Mouse (Mus musculus) cortical plate, adult 2 months (tissue): ENCODE data around the gene Tmem206. TPM values are rescaled to one million over a fixed set of nuclear protein-coding genes. Genes with fewer than 3 reads are reported as not detected.

ENCODE experiments used
- H3K27ac ChIP-seq: fragments of 200-500 bp; 2 replicates; pipeline ENCODE4 v1.5.1; 2012; ENCODE audit warnings: low read length, control low read depth, inconsistent platforms; ENCODE audit not compliant: insufficient read depth
- H3K4me1 ChIP-seq: fragments of 200-500 bp; 2 replicates; pipeline ENCODE4 v1.6.1; 2011; ENCODE audit warnings: low read length; ENCODE audit not compliant: control insufficient read depth, insufficient read depth
- H3K4me3 ChIP-seq: fragments of 200-500 bp; 2 replicates; pipeline ENCODE4 v1.5.1; 2011; ENCODE audit warnings: mild to moderate bottlenecking, low read length, control low read depth; ENCODE audit not compliant: insufficient read depth
- CTCF ChIP-seq: fragments of 200-500 bp; IDR thresholded peaks from 2 replicates; pipeline ENCODE4 v1.5.1; 2011; ENCODE audit warnings: mild to moderate bottlenecking, control low read depth, low read length; ENCODE audit not compliant: insufficient read depth; ENCODE audit errors: extremely low read depth
- POLR2A ChIP-seq: fragments of 200-500 bp; IDR thresholded peaks from 2 replicates; pipeline ENCODE4 v1.6.1; 2011; ENCODE audit warnings: mild to moderate bottlenecking, low read length, control low read depth; ENCODE audit not compliant: insufficient read depth; ENCODE audit errors: extremely low read depth
- polyA plus RNA-seq: library from polyadenylated mRNA; depleted of rRNA; stranded (reverse); fragments of >200 nt; gene quantifications from 2 replicates; pipeline ENCODE4 v1.2.3, GENCODE M21; 2012; rRNA removed

Gene Tmem206
- 9.9 and 10.3 TPM in 2 replicates for polyA plus RNA-seq

DNA sequence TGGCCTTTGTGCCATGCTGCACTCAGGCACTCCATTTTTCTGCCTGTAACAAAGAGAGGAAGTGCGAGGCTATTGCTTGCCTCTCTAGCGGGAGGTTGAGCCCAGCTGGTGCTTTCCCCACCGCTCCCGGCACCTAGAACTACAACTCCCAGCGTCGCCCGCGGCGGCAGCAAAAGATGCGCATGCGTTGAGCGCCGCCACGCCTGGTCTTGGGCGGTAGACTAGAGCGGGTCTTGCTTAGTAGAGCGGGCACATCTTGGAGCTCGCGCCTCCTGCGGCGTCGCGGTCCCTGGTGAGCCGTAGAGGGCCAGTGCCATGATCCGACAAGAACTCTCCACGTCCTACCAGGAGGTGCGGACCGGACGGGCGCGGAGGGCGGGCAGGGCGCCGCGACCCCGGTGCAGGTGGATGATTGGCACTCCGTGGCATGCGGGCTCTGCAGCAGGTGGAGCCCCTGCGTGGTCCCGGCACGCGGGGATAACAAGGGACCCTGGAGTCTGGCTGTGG lies at the start of gene Tmem206:
Gene Tmem206, plus strand, starts transcription at position 187 of the 507 bp plus-strand sequence.
- Histone ChIP-seq H3K27ac (0 out of 2 replicates have a peak within 1 kb of the TSS, but pooled peaks have one; percentile 4), H3K4me3 (peak within 1 kb of the TSS; percentile 57), H3K4me1 (peaks cover 2% of the 10 kb centered on the region; the same call in 1 of the 2 replicates)
- TF ChIP-seq POLR2A (peak; percentile 98), CTCF (no peak)

GRCm38 (mm10) chr1:191276181-191276580 lies 49.5 kb upstream of the Tmem206 start:
- no peak overlapping the region for H3K4me3 ChIP-seq
- no peaks in the 10 kb centered on the region for H3K4me1 ChIP-seq
- no peak overlapping the region for H3K27ac ChIP-seq
- no peak for TF ChIP-seq POLR2A
- TF ChIP-seq CTCF, result no peak

DNA sequence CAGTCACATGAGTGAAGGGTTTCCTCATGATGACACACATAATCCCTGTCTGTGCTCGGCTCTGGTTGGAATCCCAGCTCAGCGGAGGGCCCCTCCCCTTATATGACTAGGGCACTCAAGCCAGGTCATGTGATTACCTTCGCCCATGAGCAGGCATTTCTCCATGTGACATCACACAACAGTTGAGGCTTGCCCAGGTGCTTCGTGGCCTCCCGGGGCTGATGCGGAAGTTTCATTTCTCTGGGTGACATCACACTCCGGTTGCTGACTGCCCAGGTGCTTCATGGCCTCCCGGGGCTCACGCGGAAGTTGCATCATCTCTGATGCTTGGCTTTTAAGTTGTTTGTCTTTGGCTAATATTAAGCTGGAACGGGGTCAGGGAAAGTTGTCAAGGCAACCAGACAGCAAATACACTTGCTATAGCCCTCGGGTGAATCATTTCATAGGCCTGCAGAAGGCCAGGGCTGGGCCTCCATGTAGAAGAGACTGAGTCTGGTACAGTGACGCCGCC lies 48.1 kb upstream of the Tmem206 start:
- H3K4me3 ChIP-seq, result no peak overlapping the region
- H3K4me1 ChIP-seq, result no peaks in the 10 kb centered on the region
- TF ChIP-seq POLR2A (no peak), CTCF (no peak)
- H3K27ac ChIP-seq, result no peak overlapping the region

DNA sequence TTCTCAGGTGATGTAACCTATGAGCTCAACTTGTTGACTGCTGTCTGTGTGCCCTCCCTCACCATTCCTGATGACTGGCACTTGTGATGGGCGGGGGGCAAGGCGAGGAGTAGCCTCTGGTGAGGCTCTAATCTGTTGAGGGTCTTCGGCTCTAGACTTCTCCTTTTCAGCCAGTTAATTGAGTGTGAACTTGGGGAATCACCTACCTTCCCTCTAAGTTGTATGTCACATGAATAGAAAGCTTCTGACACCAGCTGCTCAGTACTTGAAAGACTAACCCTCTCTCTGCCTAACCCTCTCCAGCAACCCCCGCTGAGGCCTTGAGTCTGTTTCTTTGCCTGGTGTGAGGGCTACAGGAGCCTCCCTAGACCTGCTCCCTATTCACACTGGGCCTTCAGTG lies 47.4 kb upstream of the Tmem206 start:
- no peak for TF ChIP-seq CTCF
- no peak for TF ChIP-seq POLR2A
- no peaks in the 10 kb centered on the region for H3K4me1 ChIP-seq
- no peak overlapping the region for H3K4me3 ChIP-seq
- H3K27ac ChIP-seq, result no peak overlapping the region

- H3K4me1 ChIP-seq, result no peaks in the 10 kb centered on the region
- no peak overlapping the region for H3K27ac ChIP-seq
- TF ChIP-seq CTCF, result no peak
- TF ChIP-seq POLR2A, result no peak
- H3K4me3 ChIP-seq, result no peak overlapping the region
Measured at GRCm38 (mm10) chr1:191281171-191281570, 44.5 kb upstream of the Tmem206 start.

GRCm38 (mm10) chr1:191282319-191282718 lies 43.4 kb upstream of the Tmem206 start:
- TF ChIP-seq CTCF, result no peak
- no peak for TF ChIP-seq POLR2A
- no peak overlapping the region for H3K4me3 ChIP-seq
- H3K27ac ChIP-seq, result no peak overlapping the region
- no peaks in the 10 kb centered on the region for H3K4me1 ChIP-seq

DNA sequence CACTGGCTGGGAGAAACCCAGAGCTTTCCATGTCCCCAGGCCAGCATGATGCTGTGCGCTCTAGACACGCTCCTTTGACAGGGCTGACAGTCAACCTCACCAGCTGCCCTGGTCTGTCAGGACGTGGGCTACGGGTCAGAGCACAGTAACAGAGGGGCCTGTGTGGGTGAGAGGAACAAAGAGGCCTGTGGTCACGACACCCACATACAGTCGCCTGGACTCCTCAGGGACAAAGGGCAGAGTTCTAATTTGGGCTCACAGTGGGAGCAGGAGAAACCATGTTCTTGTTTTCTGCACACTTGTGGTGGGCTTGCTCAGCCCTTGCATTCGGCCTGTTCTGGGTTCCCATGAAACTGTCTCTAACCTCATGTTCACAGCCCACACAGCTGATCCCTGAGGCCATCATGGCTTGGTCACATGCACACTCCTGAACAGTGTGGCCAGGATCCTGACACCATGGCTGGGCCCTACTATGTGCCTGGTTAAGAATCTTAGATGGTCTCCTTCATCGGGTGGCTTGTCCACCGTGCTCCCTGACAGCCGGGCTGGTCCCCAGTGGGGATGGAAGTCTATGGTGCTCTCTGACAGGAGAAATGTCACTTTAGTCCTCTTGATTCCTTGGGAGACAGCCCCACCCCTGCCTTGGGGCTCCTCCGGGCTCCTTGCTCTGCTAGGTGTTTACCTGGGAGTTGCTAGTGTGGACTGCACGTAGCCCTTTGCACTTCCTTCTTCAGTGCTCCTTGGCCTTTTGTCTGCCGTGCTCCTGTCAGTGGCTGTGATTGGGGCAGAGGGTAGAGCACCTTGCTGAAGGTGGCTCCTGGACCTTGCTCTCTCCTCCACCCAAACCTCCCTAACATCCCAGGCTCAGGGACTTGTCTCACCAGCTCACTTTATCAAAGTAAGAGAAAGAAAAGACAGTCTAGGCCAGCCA lies 42.3 kb upstream of the Tmem206 start:
- no peaks in the 10 kb centered on the region for H3K4me1 ChIP-seq
- no peak overlapping the region for H3K4me3 ChIP-seq
- H3K27ac ChIP-seq, result no peak overlapping the region
- no peak for TF ChIP-seq CTCF
- no peak for TF ChIP-seq POLR2A

DNA sequence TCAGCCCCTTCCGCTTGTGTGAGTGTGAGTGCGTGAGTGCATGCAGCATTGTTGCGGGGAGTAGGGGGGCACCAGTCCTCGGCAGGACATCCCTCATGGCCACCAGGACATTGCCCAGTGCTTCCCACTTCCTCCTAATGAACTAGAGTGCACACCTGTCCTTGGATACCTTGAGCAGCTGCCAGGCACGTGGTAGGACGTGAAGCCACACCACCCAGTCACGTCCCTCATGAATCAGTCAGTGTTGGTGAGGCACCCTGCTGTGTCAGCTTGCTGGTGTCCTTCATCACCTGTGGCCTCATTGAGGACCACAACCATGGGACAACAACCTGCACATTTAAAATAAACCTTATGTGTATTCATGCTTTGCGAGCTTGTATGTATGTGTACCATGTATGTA lies 41.2 kb upstream of the Tmem206 start:
- TF ChIP-seq POLR2A (no peak), CTCF (no peak)
- H3K4me1 ChIP-seq, result no peaks in the 10 kb centered on the region
- no peak overlapping the region for H3K27ac ChIP-seq
- no peak overlapping the region for H3K4me3 ChIP-seq

GRCm38 (mm10) chr1:191288762-191289161 lies 37.0 kb upstream of the Tmem206 start:
- TF ChIP-seq CTCF, result peak; percentile 27
- TF ChIP-seq POLR2A, result no peak
- peaks cover 5% of the 10 kb centered on the region for H3K4me1 ChIP-seq
- no peak overlapping the region for H3K4me3 ChIP-seq
- H3K27ac ChIP-seq, result no peak overlapping the region
